Mouse (Mus musculus): ENCODE data around the gene Stk11.

GRCm38 (mm10) chr10:80144864-80145838, 29.5 kb downstream of the Stk11 start:
- TF ChIP-seq POLR2A (IDR thresholded peaks at IDR 0.05; ENCODE audit: insufficient read depth, low read length), result no peak
- TF ChIP-seq CTCF (IDR thresholded peaks at IDR 0.05; ENCODE audit: low read depth, low read length), result peak; percentile 81
